In genomic region chr4:106938506-106939222, GRCm38 (mm10) we compare ENCODE assay signal across 9 mouse cellular contexts. TPM values are rescaled to one million over a fixed set of nuclear protein-coding genes. Genes with fewer than 3 reads are reported as not detected.
DNase-seq lines count a peak whose midpoint lies in the region; ATAC-seq and TF ChIP-seq lines count a peak whose summit lies in the region.
"Had no signal": no experiment of that assay in that cellular context is flagged by ENCODE, and none has a peak within 500 bp of the region (broad histone marks: within the 10 kb centered on the region; RNA-seq: fewer than 3 reads in every experiment).

No protein-coding gene starts in this region.

- TF ChIP-seq CTCF in hindbrain, postnatal 0 days (IDR thresholded peaks at IDR 0.05; ENCODE audit: low read depth), result no peak

- no peak overlapping the region for H3K4me2 ChIP-seq in kidney, embryonic 15.5 days
- no peak overlapping the region for H3K4me2 ChIP-seq in embryonic facial prominence, embryonic 14.5 days (ENCODE audit: low read depth, low read length)
- H3K4me2 ChIP-seq in hindbrain, postnatal 0 days (ENCODE audit: low read depth, low read length), result no peak overlapping the region
- 0 out of 2 replicates have a peak overlapping the region, but pooled peaks have one; percentile 12 for H3K4me2 ChIP-seq in midbrain, embryonic 16.5 days (ENCODE audit: low read length)

- H3K4me3 ChIP-seq in kidney, embryonic 15.5 days (replicated peaks), result no peak overlapping the region
- no peak overlapping the region for H3K4me3 ChIP-seq in embryonic facial prominence, embryonic 14.5 days (ENCODE audit: low read depth, low read length)
- no peak overlapping the region for H3K4me3 ChIP-seq in hindbrain, postnatal 0 days (ENCODE audit: low read length)
- H3K4me3 ChIP-seq in midbrain, embryonic 16.5 days (ENCODE audit: low read depth, low read length), result no peak overlapping the region
- H3K4me3 ChIP-seq: megakaryocyte, embryonic 14.5 days had no signal

- peaks cover 28% of the 10 kb centered on the region for H3K36me3 ChIP-seq in kidney, embryonic 15.5 days
- peaks cover 41% of the 10 kb centered on the region; the same call in 1 of the 2 replicates for H3K36me3 ChIP-seq in embryonic facial prominence, embryonic 14.5 days (ENCODE audit: control insufficient read depth, insufficient read depth, low read length)
- H3K36me3 ChIP-seq in hindbrain, postnatal 0 days (ENCODE audit: insufficient read depth, low read length), result no peaks in the 10 kb centered on the region
- no peaks in the 10 kb centered on the region; the same call in 1 of the 2 replicates for H3K36me3 ChIP-seq in midbrain, embryonic 16.5 days (ENCODE audit: control insufficient read depth, insufficient read depth, low read length)

- 52% methylated on average over 8 of the region's 8 CpGs for WGBS in kidney, embryonic 15.5 days
- 58% methylated on average over 8 of the region's 8 CpGs for WGBS in embryonic facial prominence, embryonic 14.5 days
- 34% methylated on average over 8 of the region's 8 CpGs for WGBS in hindbrain, postnatal 0 days
- 41% methylated on average over 8 of the region's 8 CpGs for WGBS in midbrain, embryonic 16.5 days

- peak overlapping the region; percentile 79; the same call in 1 of the 2 replicates for H3K27ac ChIP-seq in kidney, embryonic 15.5 days
- peak overlapping the region; percentile 39; the same call in 1 of the 2 replicates for H3K27ac ChIP-seq in embryonic facial prominence, embryonic 14.5 days (replicated peaks; ENCODE audit: low read depth, low read length)
- H3K27ac ChIP-seq in hindbrain, postnatal 0 days, result peak overlapping the region; percentile 69; the same call in 1 of the 2 replicates
- peak overlapping the region; percentile 74 for H3K27ac ChIP-seq in midbrain, embryonic 16.5 days (ENCODE audit: low read length)

- no peak overlapping the region for H3K9ac ChIP-seq in kidney, embryonic 15.5 days
- no peak overlapping the region for H3K9ac ChIP-seq in embryonic facial prominence, embryonic 14.5 days (ENCODE audit: low read depth, low read length)
- H3K9ac ChIP-seq in hindbrain, postnatal 0 days (replicated peaks; ENCODE audit: low read length), result no peak overlapping the region
- 0 out of 2 replicates have a peak overlapping the region, but pooled peaks have one; percentile 1 for H3K9ac ChIP-seq in midbrain, embryonic 16.5 days (ENCODE audit: low read depth, low read length)

- DNase-seq in kidney, adult 18-20 months, result no peak
- DNase-seq in embryonic facial prominence, embryonic 14.5 days (ENCODE audit: low spot score), result no peak
- no peak for DNase-seq in hindbrain, postnatal 0 days (ENCODE audit: low spot score)
- DNase-seq in urinary bladder, adult 2 months (ENCODE audit: low spot score), result no peak
- no peak for DNase-seq in T-cell, adult 2 months (ENCODE audit: low spot score)
- DNase-seq in testis, postnatal 14 days (ENCODE audit: low spot score), result no peak

- ATAC-seq in kidney, embryonic 15.5 days (replicated peaks; ENCODE audit: low FRiP score), result no peak
- no peak for ATAC-seq in embryonic facial prominence, embryonic 14.5 days (ENCODE audit: low read depth)
- no peak for ATAC-seq in hindbrain, postnatal 0 days
- ATAC-seq in midbrain, embryonic 16.5 days, result no peak; the same call in 1 of the 2 replicates

- H3K4me1 ChIP-seq in kidney, embryonic 15.5 days, result peaks cover 91% of the 10 kb centered on the region
- H3K4me1 ChIP-seq in embryonic facial prominence, embryonic 14.5 days (ENCODE audit: control insufficient read depth, insufficient read depth, low read length), result peaks cover 43% of the 10 kb centered on the region
- H3K4me1 ChIP-seq in hindbrain, postnatal 0 days (ENCODE audit: insufficient read depth, low read length), result peaks cover 71% of the 10 kb centered on the region
- peaks cover 88% of the 10 kb centered on the region for H3K4me1 ChIP-seq in midbrain, embryonic 16.5 days (ENCODE audit: control insufficient read depth, insufficient read depth, low read length)

- no peaks in the 10 kb centered on the region for H3K27me3 ChIP-seq in kidney, embryonic 15.5 days
- no peaks in the 10 kb centered on the region for H3K27me3 ChIP-seq in embryonic facial prominence, embryonic 14.5 days (replicated peaks; ENCODE audit: control insufficient read depth, insufficient read depth, low read length)
- H3K27me3 ChIP-seq in hindbrain, postnatal 0 days (ENCODE audit: insufficient read depth, low read length), result no peaks in the 10 kb centered on the region
- H3K27me3 ChIP-seq in midbrain, embryonic 16.5 days (ENCODE audit: control insufficient read depth, insufficient read depth, low read depth, low read length), result no peaks in the 10 kb centered on the region
- H3K27me3 ChIP-seq: megakaryocyte, embryonic 14.5 days had no signal

- no peaks in the 10 kb centered on the region for H3K9me3 ChIP-seq in kidney, embryonic 15.5 days (replicated peaks)
- no peaks in the 10 kb centered on the region for H3K9me3 ChIP-seq in embryonic facial prominence, embryonic 14.5 days (ENCODE audit: control insufficient read depth, low read length)
- H3K9me3 ChIP-seq in hindbrain, postnatal 0 days (ENCODE audit: low read length), result no peaks in the 10 kb centered on the region
- no peaks in the 10 kb centered on the region for H3K9me3 ChIP-seq in midbrain, embryonic 16.5 days (replicated peaks; ENCODE audit: control insufficient read depth, low read length, poor library complexity, severe bottlenecking)
- H3K9me3 ChIP-seq: megakaryocyte, embryonic 14.5 days had no signal

RNA-seq across cellular contexts. Expression of gene Ssbp3, which starts 28.2 kb away (rescaled TPM):
- polyA plus RNA-seq in kidney, embryonic 15.5 days (2015; fragmentation: Nextera tagmentation; extraction: Ambion mirVana), result 99.4 and 108 TPM in 2 replicates
- polyA plus RNA-seq in embryonic facial prominence, embryonic 14.5 days (2014; fragmentation: Nextera tagmentation; extraction: Ambion mirVana), result 72.9 and 88.2 TPM in 2 replicates
- total RNA-seq in hindbrain, postnatal 0 days (2014; rRNA removed), result 155 and 156 TPM in 2 replicates
- 102 and 108 TPM in 2 replicates for polyA plus RNA-seq in hindbrain, postnatal 0 days (2015; fragmentation: Nextera tagmentation; extraction: Ambion mirVana)
- 129 and 164 TPM in 2 replicates for polyA plus RNA-seq in midbrain, embryonic 16.5 days (2015; fragmentation: Nextera tagmentation; extraction: Ambion mirVana)
- 59.0 and 71.8 TPM in 2 replicates for polyA plus RNA-seq in urinary bladder, adult 2 months (2012; rRNA removed)
